Comparison of ENCODE assay signal across 8 mouse cellular contexts in genomic region chr19:53649361-53649760, GRCm38 (mm10). TPM values are rescaled to one million over a fixed set of nuclear protein-coding genes. Genes with fewer than 3 reads are reported as not detected.
A peak's percentile ranks its signal among the peaks of the same experiment; 100 is the strongest.
DNase-seq lines count a peak whose midpoint lies in the region; ATAC-seq and TF ChIP-seq lines count a peak whose summit lies in the region.

No protein-coding gene starts in this region.

- intact Hi-C loops in heart, postnatal 36 days (cut with DNase I): loop anchor here (2.0 to 5.0 kb wide), 3 partner anchors 83 to 278 kb away; no protein-coding TSS in a partner anchor

- peak; percentile 31 to 50 for DNase-seq in heart, adult 18-20 months
- no peak for DNase-seq in heart, postnatal 36 days
- DNase-seq in liver, embryonic 14.5 days (ENCODE audit: low read depth in 3 of 3, low spot score in 3 of 3): no peak
- DNase-seq in liver, postnatal 0 days: no peak
- DNase-seq in midbrain, postnatal 0 days (ENCODE audit: low spot score): peak; percentile 38
- DNase-seq in adrenal gland, postnatal 10 days: no peak
- no peak for DNase-seq in urinary bladder, postnatal 10 days (ENCODE audit: low spot score)

- H3K36me3 ChIP-seq in liver, embryonic 14.5 days (replicated peaks; ENCODE audit: control insufficient read depth, insufficient read depth, low read depth): peaks cover 31% of the 10 kb centered on the region
- H3K36me3 ChIP-seq in liver, postnatal 0 days (replicated peaks; ENCODE audit: insufficient read depth, low read length): peaks cover 23% of the 10 kb centered on the region
- peaks cover 18% of the 10 kb centered on the region; the same call in 1 of the 2 replicates for H3K36me3 ChIP-seq in midbrain, postnatal 0 days (ENCODE audit: insufficient read depth, low read length)

- no peaks in the 10 kb centered on the region for H3K27me3 ChIP-seq in liver, embryonic 14.5 days (ENCODE audit: control insufficient read depth, insufficient read depth, low read length)
- no peaks in the 10 kb centered on the region for H3K27me3 ChIP-seq in liver, postnatal 0 days (ENCODE audit: insufficient read depth, low read length)
- H3K27me3 ChIP-seq in midbrain, postnatal 0 days (ENCODE audit: insufficient read depth, low read length): no peaks in the 10 kb centered on the region

- no peak overlapping the region for H3K4me2 ChIP-seq in liver, embryonic 14.5 days (ENCODE audit: low read depth)
- no peak overlapping the region for H3K4me2 ChIP-seq in liver, postnatal 0 days (ENCODE audit: low read depth, low read length)
- H3K4me2 ChIP-seq in midbrain, postnatal 0 days (ENCODE audit: low read depth, low read length, poor library complexity, severe bottlenecking): no peak overlapping the region

- H3K9me3 ChIP-seq in liver, embryonic 14.5 days (ENCODE audit: control insufficient read depth, low read length): no peaks in the 10 kb centered on the region
- no peaks in the 10 kb centered on the region for H3K9me3 ChIP-seq in liver, postnatal 0 days (ENCODE audit: low read length)
- no peaks in the 10 kb centered on the region for H3K9me3 ChIP-seq in midbrain, postnatal 0 days (ENCODE audit: low read length)

- no peak for TF ChIP-seq POLR2A in cortical plate, adult 2 months (IDR thresholded peaks at IDR 0.05; ENCODE audit: extremely low read depth, insufficient read depth, low read length)

- no peak overlapping the region for H3K4me3 ChIP-seq in liver, embryonic 14.5 days (ENCODE audit: insufficient read depth in 1 of 2, low read depth in 2 of 2, low read length in 2 of 2)
- H3K4me3 ChIP-seq in liver, postnatal 0 days (ENCODE audit: low read depth, low read length): no peak overlapping the region
- no peak overlapping the region for H3K4me3 ChIP-seq in cortical plate, adult 2 months (ENCODE audit: insufficient read depth, low read length)
- no peak overlapping the region for H3K4me3 ChIP-seq in midbrain, postnatal 0 days (ENCODE audit: low read depth, low read length)

- no peak for TF ChIP-seq EP300 in liver, embryonic 14.5 days (IDR thresholded peaks at IDR 0.05; ENCODE audit: low read depth)
- no peak for TF ChIP-seq EP300 in liver, postnatal 0 days (IDR thresholded peaks at IDR 0.05; ENCODE audit: low read depth)

- no peak overlapping the region for H3K9ac ChIP-seq in liver, embryonic 14.5 days (replicated peaks)
- H3K9ac ChIP-seq in liver, postnatal 0 days (replicated peaks): no peak overlapping the region
- H3K9ac ChIP-seq in midbrain, postnatal 0 days (replicated peaks; ENCODE audit: low read length, poor library complexity, severe bottlenecking): no peak overlapping the region

- H3K4me1 ChIP-seq in liver, embryonic 14.5 days (replicated peaks; ENCODE audit: control insufficient read depth in 2 of 2, insufficient read depth in 2 of 2, low read length in 1 of 2): peaks cover 0 to 7% of the 10 kb centered on the region in 2 experiments; a peak in 2 of 4 replicates
- no peaks in the 10 kb centered on the region; the same call in 1 of the 2 replicates for H3K4me1 ChIP-seq in liver, postnatal 0 days (ENCODE audit: insufficient read depth)
- H3K4me1 ChIP-seq in cortical plate, adult 2 months (ENCODE audit: control insufficient read depth, insufficient read depth, low read length): no peaks in the 10 kb centered on the region
- peaks cover 8% of the 10 kb centered on the region; the same call in 1 of the 2 replicates for H3K4me1 ChIP-seq in midbrain, postnatal 0 days (ENCODE audit: insufficient read depth, low read length)

- no peak overlapping the region for H3K27ac ChIP-seq in liver, embryonic 14.5 days
- H3K27ac ChIP-seq in liver, postnatal 0 days (ENCODE audit: low read depth): no peak overlapping the region
- H3K27ac ChIP-seq in cortical plate, adult 2 months (ENCODE audit: insufficient read depth, low read length): no peak overlapping the region
- peak overlapping the region; percentile 59 for H3K27ac ChIP-seq in midbrain, postnatal 0 days (ENCODE audit: low read depth, low read length)

- TF ChIP-seq CTCF in liver, embryonic 14.5 days (IDR thresholded peaks at IDR 0.05; ENCODE audit: low read depth): 0 out of 2 replicates have a peak, but pooled peaks have one; percentile 3
- no peak for TF ChIP-seq CTCF in liver, postnatal 0 days (IDR thresholded peaks at IDR 0.05; ENCODE audit: low read depth)
- peak; percentile 57 for TF ChIP-seq CTCF in cortical plate, adult 2 months (IDR thresholded peaks at IDR 0.05; ENCODE audit: extremely low read depth, insufficient read depth, low read length)
- peak; percentile 74 for TF ChIP-seq CTCF in midbrain, postnatal 0 days (IDR thresholded peaks at IDR 0.05)

- no peak for ATAC-seq in liver, embryonic 14.5 days (ENCODE audit: insufficient read depth)
- no peak for ATAC-seq in liver, postnatal 0 days
- peak; percentile 62; the same call in 1 of the 2 replicates for ATAC-seq in midbrain, postnatal 0 days (ENCODE audit: low FRiP score)

- WGBS in liver, embryonic 14.5 days (ENCODE audit: insufficient replicate concordance): 82% methylated on average over 6 of the region's 6 CpGs
- 89% methylated on average over 6 of the region's 6 CpGs for WGBS in liver, postnatal 0 days (ENCODE audit: insufficient replicate concordance)
- WGBS in midbrain, postnatal 0 days: 62% methylated on average over 6 of the region's 6 CpGs

RNA-seq across cellular contexts. Expression of gene Rbm20, which starts 27.7 kb away (rescaled TPM):
- 100 to 1,000 TPM; 175 to 184 TPM for total RNA-seq in heart, adult 18-20 months (2021)
- total RNA-seq in heart, postnatal 36 days (2021): 100 to 1,000 TPM; 216 to 224 TPM
- polyA plus RNA-seq in liver, embryonic 14.5 days (2012; rRNA removed): 0.04 and 0.08 TPM in 2 replicates
- 0.18 TPM in 2 replicates for polyA plus RNA-seq in liver, embryonic 14.5 days (2014; fragmentation: Nextera tagmentation; extraction: Ambion mirVana)
- 0.16 and 0.17 TPM in 2 replicates for polyA plus RNA-seq in liver, postnatal 0 days (2015; fragmentation: Nextera tagmentation; extraction: Ambion mirVana)
- 2.8 and 3.1 TPM in 2 replicates for polyA plus RNA-seq in cortical plate, adult 2 months (2012; rRNA removed)
- 1.6 and 2.0 TPM in 2 replicates for total RNA-seq in midbrain, postnatal 0 days (2014; rRNA removed)
- 0.44 and 0.75 TPM in 2 replicates for polyA plus RNA-seq in midbrain, postnatal 0 days (2015; fragmentation: Nextera tagmentation; extraction: Ambion mirVana)
- total RNA-seq in adrenal gland, postnatal 10 days (2021): 1 to 10 TPM; 1.7 to 7.6 TPM

RNA-seq across cellular contexts. Expression of gene Smc3, which starts 49.2 kb away (rescaled TPM):
- total RNA-seq in heart, adult 18-20 months (2021): 10 to 100 TPM; 20.2 to 22.6 TPM
- 10 to 100 TPM; 22.8 to 23.7 TPM for total RNA-seq in heart, postnatal 36 days (2021)
- polyA plus RNA-seq in liver, embryonic 14.5 days (2012; rRNA removed): 12.5 and 25.2 TPM in 2 replicates
- polyA plus RNA-seq in liver, embryonic 14.5 days (2014; fragmentation: Nextera tagmentation; extraction: Ambion mirVana): 30.3 and 38.0 TPM in 2 replicates
- polyA plus RNA-seq in liver, postnatal 0 days (2015; fragmentation: Nextera tagmentation; extraction: Ambion mirVana): 19.4 and 19.7 TPM in 2 replicates
- polyA plus RNA-seq in cortical plate, adult 2 months (2012; rRNA removed): 21.6 and 23.1 TPM in 2 replicates
- total RNA-seq in midbrain, postnatal 0 days (2014; rRNA removed): 26.1 and 29.3 TPM in 2 replicates
- 39.4 and 45.7 TPM in 2 replicates for polyA plus RNA-seq in midbrain, postnatal 0 days (2015; fragmentation: Nextera tagmentation; extraction: Ambion mirVana)
- total RNA-seq in adrenal gland, postnatal 10 days (2021): 10 to 100 TPM; 29.6 to 39.0 TPM

Comparison
In these comparisons a context has a peak if more than half of its experiments do, and no peak if none do; other contexts are left out.
1. DNase-seq: peak in heart, adult 18-20 months (2 of 2) and midbrain, postnatal 0 days (single experiment); none in heart, postnatal 36 days (0 of 2), liver, embryonic 14.5 days (0 of 3), liver, postnatal 0 days (single experiment), adrenal gland, postnatal 10 days (single experiment) and urinary bladder, postnatal 10 days (single experiment).
2. RNA of gene Rbm20, which starts 27.7 kb away (total RNA-seq): 216 to 224 TPM in heart, postnatal 36 days and 175 to 184 TPM in heart, adult 18-20 months; 1.7 to 7.6 TPM in adrenal gland, postnatal 10 days and 1.6 to 2.0 TPM in midbrain, postnatal 0 days; every median in the first group is over 10 times any median in the second.